Mouse (Mus musculus) ES-E14 (cell line): ENCODE data around the gene Fam135a. TPM values are rescaled to one million over a fixed set of nuclear protein-coding genes. Genes with fewer than 3 reads are reported as not detected.

Source experiments
- DNase-seq: peaks from one replicate; pipeline ENCODE4 v3.0.0-alpha.2; 2013; ENCODE audit warnings: low read depth, low spot score
- H3K27ac ChIP-seq: 2 replicates; pipeline ENCODE4 v1.5.1; 2012; ENCODE audit warnings: low read depth, mild to moderate bottlenecking, low read length, moderate library complexity, mixed read lengths; ENCODE audit not compliant: poor library complexity, insufficient read depth, severe bottlenecking
- H3K36me3 ChIP-seq: 2 replicates; pipeline ENCODE4 v1.6.1; 2012; ENCODE audit warnings: mild to moderate bottlenecking, low read length, moderate library complexity, mixed read lengths; ENCODE audit not compliant: control insufficient read depth, poor library complexity, insufficient read depth, severe bottlenecking
- H3K4me1 ChIP-seq, 2 experiments: fragments of 150-350 bp in 1 of 2; sonication (generic) in 1 of 2; 2 replicates each; pipeline ENCODE4 v1.6.1; 2012; ENCODE audit warnings: low read length in 2 of 2, mild to moderate bottlenecking in 1 of 2, mixed read lengths in 1 of 2; ENCODE audit not compliant: control insufficient read depth in 2 of 2, insufficient read depth in 2 of 2, poor library complexity in 1 of 2
- H3K4me3 ChIP-seq, 2 experiments: fragments of 150-350 bp in 1 of 2; sonication (generic) in 1 of 2; 2 replicates each; pipeline ENCODE4 v1.5.1; 2012; ENCODE audit warnings: low read length in 2 of 2, low read depth in 1 of 2, mild to moderate bottlenecking in 1 of 2, mixed read lengths in 1 of 2; ENCODE audit not compliant: insufficient read depth in 1 of 2, poor library complexity in 1 of 2, severe bottlenecking in 1 of 2
- H3K9ac ChIP-seq: 2 replicates; pipeline ENCODE4 v1.6.1; 2012; ENCODE audit warnings: low read depth, mild to moderate bottlenecking, low read length, mixed read lengths; ENCODE audit not compliant: poor library complexity, insufficient read depth, severe bottlenecking
- H3K9me3 ChIP-seq: fragments of 150-350 bp; sonication (generic); 2 replicates; pipeline ENCODE4 v1.6.1; 2012; ENCODE audit warnings: low read depth, mild to moderate bottlenecking, low read length; ENCODE audit not compliant: control insufficient read depth, insufficient read depth
- CHD2 ChIP-seq: IDR thresholded peaks from 2 replicates; pipeline ENCODE4 v1.6.1; 2014; ENCODE audit warnings: mild to moderate bottlenecking, low read depth, low read length, inconsistent platforms
- HCFC1 ChIP-seq: IDR thresholded peaks from 2 replicates; pipeline ENCODE4 v1.6.1; 2012; ENCODE audit warnings: low read length, inconsistent platforms, borderline replicate concordance; ENCODE audit not compliant: insufficient read depth
- MAFK ChIP-seq: IDR thresholded peaks from 2 replicates; pipeline ENCODE4 v1.6.1; 2014; ENCODE audit warnings: mild to moderate bottlenecking, low read depth, low read length, inconsistent platforms; ENCODE audit not compliant: insufficient read depth
- ZC3H11A ChIP-seq: IDR thresholded peaks from 2 replicates; pipeline ENCODE4 v1.6.1; 2012; ENCODE audit warnings: low read depth, mild to moderate bottlenecking, inconsistent platforms, low read length, borderline replicate concordance
- ZNF384 ChIP-seq: IDR thresholded peaks from 2 replicates; pipeline ENCODE4 v1.6.1; 2012; ENCODE audit warnings: low read depth, low read length, inconsistent platforms
- in situ Hi-C, 2 experiments: fragments of 600-800 bp; cut with MboI; formaldehyde crosslinking; loops; one replicate each; pipeline ENCODE4 v1.15.1; 2025; ENCODE audit warnings: low sequenced_read_pairs in 2 of 2, inconsistent platforms in 1 of 2; ENCODE audit not compliant: unreplicated experiment in 2 of 2
- total RNA-seq: library from RNA; depleted of rRNA; stranded (reverse); fragments of 300-350 nt; gene quantifications from 2 replicates; pipeline ENCODE4 v1.2.3, GENCODE M21; 2012; rRNA removed

The Fam135a gene
- 13.7 and 15.6 TPM in 2 replicates for total RNA-seq

DNA sequence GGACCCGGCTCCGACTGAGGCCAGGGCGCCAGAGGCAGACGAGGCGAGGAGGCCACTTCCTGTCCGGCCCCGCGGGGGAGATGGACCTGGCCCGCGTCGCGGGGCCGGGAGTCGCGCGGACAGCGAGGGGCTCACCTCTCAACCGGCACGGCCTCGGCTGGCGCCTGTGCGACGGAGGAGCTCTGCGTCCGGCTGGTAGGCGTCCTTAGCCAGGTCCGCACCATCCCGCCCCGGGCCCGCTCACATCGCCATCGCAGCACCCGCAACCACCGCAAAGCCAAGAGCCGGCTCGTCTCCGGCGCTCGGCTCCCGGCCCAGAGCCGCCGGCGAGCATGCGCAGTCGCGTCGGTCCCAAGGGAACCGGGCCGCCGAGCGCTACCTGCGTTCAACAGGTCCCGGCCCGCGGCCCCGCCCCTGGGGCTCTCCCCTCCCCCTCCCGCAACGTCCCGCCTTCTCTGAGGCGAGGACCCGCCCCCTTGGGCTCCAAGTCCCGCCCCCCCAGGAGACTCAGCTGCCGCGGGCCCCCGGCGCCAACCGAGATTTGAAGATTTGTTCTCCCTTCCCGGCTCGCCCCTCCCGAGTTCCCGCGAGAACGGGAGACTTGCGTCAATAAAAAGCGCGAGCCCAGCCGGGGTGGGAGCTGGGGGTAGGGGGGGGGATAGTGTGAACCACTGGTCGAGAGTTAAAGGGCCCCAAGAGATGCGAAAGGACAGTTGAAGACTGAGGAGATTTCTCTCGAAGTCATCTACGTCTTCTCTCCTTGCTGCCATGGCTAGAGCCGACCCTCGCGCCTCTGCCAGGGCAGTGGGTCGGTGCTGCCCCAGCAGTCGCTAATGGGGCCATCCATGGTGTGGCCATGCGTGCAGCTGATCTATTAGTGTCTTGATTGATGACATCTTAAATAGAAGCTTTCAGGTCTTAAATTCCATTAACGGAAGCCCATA is at the start of gene Fam135a:
Fam135a (minus strand) TSS at position 416 of the 944 bp plus-strand sequence.
- Histone ChIP-seq H3K27ac (no peak within 1 kb of the TSS), H3K9me3 (no peaks in the 10 kb centered on the region), H3K9ac (peak within 1 kb of the TSS; percentile 92), H3K36me3 (no peaks in the 10 kb centered on the region), H3K4me3 (peak within 1 kb of the TSS; percentile 80 to 89), H3K4me1 (peaks cover 0 to 2% of the 10 kb centered on the region in 2 experiments; a peak in 3 of 4 replicates)
- TF ChIP-seq ZNF384: no peak
- peak; percentile 95 for TF ChIP-seq CHD2
- no peak for TF ChIP-seq ZC3H11A
- peak; percentile 53; the same call in 1 of the 2 replicates for TF ChIP-seq HCFC1
- in situ Hi-C loops: no loop called here
- peak; percentile 89 for DNase-seq

DNA sequence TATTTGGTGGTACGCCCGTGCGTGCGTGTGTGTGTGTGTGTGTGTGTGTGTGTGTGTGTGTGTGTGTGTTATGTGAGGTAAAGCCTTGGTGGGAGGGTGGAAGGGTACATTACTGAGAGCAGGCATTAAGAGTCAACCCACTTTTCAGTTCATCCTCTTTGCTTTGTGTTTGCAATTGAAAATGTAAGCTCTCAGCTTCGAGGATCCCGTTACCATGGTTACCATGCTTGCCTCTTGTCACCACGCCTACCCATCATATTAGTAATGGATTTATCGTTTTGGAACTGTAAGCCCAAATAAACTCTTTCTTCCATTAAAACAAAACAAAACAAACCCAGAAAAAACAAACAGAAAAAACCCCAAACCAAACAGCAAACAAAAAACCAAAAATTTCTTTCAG is 43.4 kb upstream of the Fam135a start:
- in situ Hi-C loops: no loop called here
- Histone ChIP-seq H3K36me3 (no peaks in the 10 kb centered on the region), H3K4me3 (no peak overlapping the region), H3K27ac (no peak overlapping the region), H3K9ac (no peak overlapping the region), H3K9me3 (no peaks in the 10 kb centered on the region), H3K4me1 (no peaks in the 10 kb centered on the region)
- TF ChIP-seq HCFC1: no peak
- no peak for TF ChIP-seq MAFK
- TF ChIP-seq ZC3H11A: no peak
- no peak for TF ChIP-seq CHD2
- TF ChIP-seq ZNF384: no peak
- DNase-seq: no peak

- in situ Hi-C loops: no loop called here
- DNase-seq: no peak
- no peaks in the 10 kb centered on the region for H3K36me3 ChIP-seq
These were observed 40.4 kb upstream of the Fam135a start for GRCm38 (mm10) chr1:24140555-24140954.

GRCm38 (mm10) chr1:24137133-24137532 is 37.0 kb upstream of the Fam135a start:
- Histone ChIP-seq H3K4me3 (no peak overlapping the region), H3K9ac (no peak overlapping the region), H3K36me3 (no peaks in the 10 kb centered on the region), H3K9me3 (no peaks in the 10 kb centered on the region), H3K4me1 (no peaks in the 10 kb centered on the region), H3K27ac (no peak overlapping the region)
- in situ Hi-C loops: no loop called here
- TF ChIP-seq ZC3H11A (0 out of 2 replicates have a peak, but pooled peaks have one; percentile 33), MAFK (no peak)
- peak; percentile 69 for DNase-seq

More at GRCm38 (mm10) chr1:24140555-24140954, 40.4 kb upstream of the Fam135a start:
- H3K9me3 ChIP-seq: no peaks in the 10 kb centered on the region
- H3K9ac ChIP-seq: no peak overlapping the region
- H3K27ac ChIP-seq: no peak overlapping the region
- H3K4me1 ChIP-seq: no peaks in the 10 kb centered on the region
- TF ChIP-seq MAFK: no peak
- no peak for TF ChIP-seq ZNF384
- TF ChIP-seq ZC3H11A: no peak
- no peak for TF ChIP-seq CHD2
- TF ChIP-seq HCFC1: no peak
- H3K4me3 ChIP-seq: no peak overlapping the region

DNA sequence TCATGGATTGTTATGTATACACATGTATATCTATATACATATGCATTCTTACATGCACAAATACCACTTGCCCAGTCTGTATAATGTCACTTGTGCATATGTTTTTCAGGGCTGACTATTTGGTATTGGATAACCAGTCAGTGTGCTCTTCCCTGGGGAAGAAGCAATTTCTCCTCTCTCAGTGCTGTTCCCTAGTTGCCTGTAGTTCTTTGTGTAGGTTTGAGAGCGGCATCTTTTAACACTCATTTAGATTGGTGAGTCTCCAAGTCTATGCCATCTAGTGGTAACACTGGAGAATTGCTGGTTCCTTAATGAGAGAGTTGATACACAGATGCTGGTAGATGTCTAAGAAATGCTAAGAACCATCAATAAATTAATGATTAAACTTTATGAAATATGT is 34.7 kb upstream of the Fam135a start:
- H3K36me3 ChIP-seq: no peaks in the 10 kb centered on the region
- H3K9me3 ChIP-seq: no peaks in the 10 kb centered on the region
- H3K27ac ChIP-seq: no peak overlapping the region
- no peak overlapping the region for H3K4me3 ChIP-seq
- in situ Hi-C loops: no loop called here
- H3K4me1 ChIP-seq: no peaks in the 10 kb centered on the region
- no peak overlapping the region for H3K9ac ChIP-seq
- TF ChIP-seq CHD2 (no peak), ZC3H11A (peak; percentile 19; the same call in 1 of the 2 replicates), MAFK (no peak), HCFC1 (no peak), ZNF384 (no peak)
- DNase-seq: no peak
